Mouse (Mus musculus) layer of hippocampus, adult 9-10 months (tissue): ENCODE results near the gene Samd13.
A peak's percentile ranks its signal among the peaks of the same experiment; 100 is the strongest.

Source experiments
- DNase-seq: peaks from one replicate; pipeline ENCODE4 v3.0.0; 2022; ENCODE audit warnings: low spot score

Samd13 gene

GRCm38 (mm10) chr3:146684811-146685675 lies at the start of gene Samd13:
Gene Samd13, minus strand, starts transcription at chr3:146685592.
- no peak for DNase-seq

- no peak for DNase-seq
Observed at GRCm38 (mm10) chr3:146731499-146731898, 46.1 kb upstream of the Samd13 start.

GRCm38 (mm10) chr3:146723037-146723436 lies 37.6 kb upstream of the Samd13 start:
- DNase-seq = no peak

- no peak for DNase-seq
Observed at GRCm38 (mm10) chr3:146719696-146720095, 34.3 kb upstream of the Samd13 start.

- no peak for DNase-seq
Observed at GRCm38 (mm10) chr3:146718251-146718650, 32.9 kb upstream of the Samd13 start.

- DNase-seq = no peak
Observed at GRCm38 (mm10) chr3:146712305-146712704, 26.9 kb upstream of the Samd13 start.

- no peak for DNase-seq
Observed at GRCm38 (mm10) chr3:146711559-146711958, 26.2 kb upstream of the Samd13 start.

- no peak for DNase-seq
Observed at GRCm38 (mm10) chr3:146711084-146711483, 25.7 kb upstream of the Samd13 start.

- DNase-seq = no peak
Observed at GRCm38 (mm10) chr3:146709086-146709485, 23.7 kb upstream of the Samd13 start.

GRCm38 (mm10) chr3:146708381-146708780 lies 23.0 kb upstream of the Samd13 start:
- DNase-seq = no peak

- DNase-seq = no peak
Observed at GRCm38 (mm10) chr3:146704099-146704498, 18.7 kb upstream of the Samd13 start.

GRCm38 (mm10) chr3:146700051-146700450 lies 14.7 kb upstream of the Samd13 start:
- no peak for DNase-seq

- no peak for DNase-seq
Observed at GRCm38 (mm10) chr3:146698982-146699381, 13.6 kb upstream of the Samd13 start.

GRCm38 (mm10) chr3:146692547-146692946 lies 7.2 kb upstream of the Samd13 start:
- DNase-seq = no peak

GRCm38 (mm10) chr3:146687121-146687725 lies 1.8 kb upstream of the Samd13 start:
- no peak for DNase-seq

GRCm38 (mm10) chr3:146686428-146686827 lies 1.0 kb upstream of the Samd13 start:
- no peak for DNase-seq

GRCm38 (mm10) chr3:146683095-146683494 lies 2.3 kb downstream of the Samd13 start:
- no peak for DNase-seq

- DNase-seq = peak; percentile 25
Observed at GRCm38 (mm10) chr3:146682140-146682651, 3.2 kb downstream of the Samd13 start.

- no peak for DNase-seq
Observed at GRCm38 (mm10) chr3:146681696-146682095, 3.7 kb downstream of the Samd13 start.

- DNase-seq = no peak
Observed at GRCm38 (mm10) chr3:146680625-146681024, 4.8 kb downstream of the Samd13 start.

- DNase-seq = no peak
Observed at GRCm38 (mm10) chr3:146679646-146680045, 5.7 kb downstream of the Samd13 start.

GRCm38 (mm10) chr3:146676193-146676592 lies 9.2 kb downstream of the Samd13 start:
- no peak for DNase-seq

GRCm38 (mm10) chr3:146675101-146675500 lies 10.3 kb downstream of the Samd13 start:
- no peak for DNase-seq
